Mouse (Mus musculus) C2C12 (cell line): ENCODE results near the gene Clcf1. TPM values are rescaled to one million over a fixed set of nuclear protein-coding genes. Genes with fewer than 3 reads are reported as not detected.

Experiments
- H3K27me3 ChIP-seq: one replicate; pipeline ENCODE4 v1.6.1; 2011; ENCODE audit not compliant: control insufficient read depth, insufficient read depth, insufficient read length
- H3K36me3 ChIP-seq: one replicate; pipeline ENCODE4 v1.6.1; 2011; ENCODE audit not compliant: control insufficient read depth, insufficient read depth
- H3K4me3 ChIP-seq: one replicate; pipeline ENCODE4 v1.5.1; 2011; ENCODE audit warnings: mild to moderate bottlenecking, control low read depth; ENCODE audit not compliant: poor library complexity, insufficient read depth, severe bottlenecking
- H3K79me2 ChIP-seq: one replicate; pipeline ENCODE4 v1.6.1; 2011; ENCODE audit not compliant: control insufficient read depth, insufficient read depth
- H3K79me3 ChIP-seq: one replicate; pipeline ENCODE4 v1.6.1; 2011; ENCODE audit warnings: low read depth, control low read depth
- H3ac ChIP-seq: one replicate; pipeline ENCODE3; 2011; ENCODE audit warnings: low read depth; ENCODE audit not compliant: control insufficient read depth, insufficient read length
- CEBPB ChIP-seq: IDR thresholded peaks from one replicate; pipeline ENCODE4 v1.6.1; 2011; ENCODE audit warnings: low read depth, mild to moderate bottlenecking, control low read depth, moderate library complexity
- CTCF ChIP-seq: IDR thresholded peaks from one replicate; pipeline ENCODE4 v1.5.1; 2011; ENCODE audit not compliant: control insufficient read depth, insufficient read depth, insufficient read length
- FOSL1 ChIP-seq: IDR thresholded peaks from one replicate; pipeline ENCODE4 v1.8.0; 2011; ENCODE audit warnings: mild to moderate bottlenecking, low read length; ENCODE audit not compliant: poor library complexity, insufficient read depth, severe bottlenecking
- MAX ChIP-seq: IDR thresholded peaks from one replicate; pipeline ENCODE4 v1.6.1; 2011; ENCODE audit warnings: mild to moderate bottlenecking, control low read depth
- MYOD1 ChIP-seq: IDR thresholded peaks from one replicate; pipeline ENCODE4 v1.6.1; 2011; ENCODE audit warnings: low read depth; ENCODE audit not compliant: control insufficient read depth, insufficient read length
- MYOG ChIP-seq: IDR thresholded peaks from one replicate; pipeline ENCODE4 v1.6.1; 2011; ENCODE audit not compliant: control insufficient read depth, insufficient read length; ENCODE audit errors: extremely low read depth
- USF1 ChIP-seq: IDR thresholded peaks from one replicate; pipeline ENCODE4 v1.6.1; 2011; ENCODE audit warnings: low read depth, mild to moderate bottlenecking, control low read depth, moderate library complexity
- long read RNA-seq, 2 experiments: library from polyadenylated mRNA; unstranded; transcript quantifications; one replicate each; pipeline ENCODE4 v2.0.0; 2019 to 2020
- polyA plus RNA-seq: library from polyadenylated mRNA; unstranded; fragments of >200 nt; fragmentation: generic; extraction: Trizol; gene quantifications from one replicate; pipeline ENCODE4 v1.2.1, GENCODE M21; 2012; ENCODE audit warnings: missing spikeins

Gene Clcf1
- 24.8 TPM for polyA plus RNA-seq
- long read RNA-seq, experiment 1, transcript Clcf1-201 (3 exons, 1,847 nt), result major isoform, 11 of 12 reads
- long read RNA-seq, experiment 1, partial matches to known transcripts, result 0 of 12 reads
- long read RNA-seq, experiment 1, other reads (novel, unspliced or antisense), result 0 of 12 reads
- long read RNA-seq, experiment 2, transcript Clcf1-201 (3 exons, 1,847 nt), result major isoform, 312 of 334 reads
- long read RNA-seq, experiment 2, partial matches to known transcripts, result 4 of 334 reads
- long read RNA-seq, experiment 2, other reads (novel, unspliced or antisense), result 13 of 334 reads

- Histone ChIP-seq H3K79me3 (peaks cover 37% of the 10 kb centered on the region), H3K79me2 (peaks cover 56% of the 10 kb centered on the region), H3K27me3 (no peaks in the 10 kb centered on the region), H3ac (peak within 1 kb of the TSS; percentile 100), H3K36me3 (peaks cover 17% of the 10 kb centered on the region), H3K4me3 (peak within 1 kb of the TSS; percentile 84)
- no peak for TF ChIP-seq MAX
- no peak for TF ChIP-seq USF1
- TF ChIP-seq CTCF, result no peak
- TF ChIP-seq CEBPB, result no peak
- no peak for TF ChIP-seq MYOD1
- no peak for TF ChIP-seq FOSL1
- no peak for TF ChIP-seq MYOG
Measured at GRCm38 (mm10) chr19:4214071-4214770, at the start of gene Clcf1, which contains the start of gene AC109138.7. Gene Clcf1 (plus strand): TSS chr19:4214238. Gene AC109138.7 (plus strand): TSS chr19:4214357.

GRCm38 (mm10) chr19:4164721-4165120 is 49.3 kb upstream of the Clcf1 start:
- no peak overlapping the region for H3ac ChIP-seq
- H3K79me2 ChIP-seq, result peaks cover 16% of the 10 kb centered on the region
- peaks cover 8% of the 10 kb centered on the region for H3K79me3 ChIP-seq
- H3K27me3 ChIP-seq, result no peaks in the 10 kb centered on the region
- TF ChIP-seq CEBPB (no peak), MYOD1 (no peak), FOSL1 (no peak), MYOG (no peak), USF1 (no peak), CTCF (no peak), MAX (no peak)
- H3K36me3 ChIP-seq, result peaks cover 15% of the 10 kb centered on the region
- H3K4me3 ChIP-seq, result no peak overlapping the region

GRCm38 (mm10) chr19:4166678-4167476 is 47.2 kb upstream of the Clcf1 start:
- Histone ChIP-seq H3K36me3 (peaks cover 3% of the 10 kb centered on the region), H3K4me3 (no peak overlapping the region), H3K79me3 (peaks cover 4% of the 10 kb centered on the region), H3K79me2 (peaks cover 11% of the 10 kb centered on the region), H3K27me3 (no peaks in the 10 kb centered on the region), H3ac (no peak overlapping the region)
- no peak for TF ChIP-seq CEBPB
- TF ChIP-seq FOSL1, result no peak
- TF ChIP-seq USF1, result no peak
- no peak for TF ChIP-seq MAX
- TF ChIP-seq CTCF, result no peak
- no peak for TF ChIP-seq MYOD1
- no peak for TF ChIP-seq MYOG

- Histone ChIP-seq H3K27me3 (no peaks in the 10 kb centered on the region), H3K79me3 (no peaks in the 10 kb centered on the region), H3K36me3 (no peaks in the 10 kb centered on the region), H3K4me3 (peak overlapping the region; percentile 30), H3K79me2 (no peaks in the 10 kb centered on the region), H3ac (peak overlapping the region; percentile 68)
- TF ChIP-seq USF1 (no peak), CEBPB (no peak), FOSL1 (no peak), MYOD1 (no peak), MAX (peak; percentile 85), MYOG (no peak), CTCF (peak; percentile 99)
Measured at GRCm38 (mm10) chr19:4169378-4169784, 44.7 kb upstream of the Clcf1 start.

GRCm38 (mm10) chr19:4169810-4170209 is 44.2 kb upstream of the Clcf1 start:
- H3K79me2 ChIP-seq, result no peaks in the 10 kb centered on the region
- H3ac ChIP-seq, result peak overlapping the region; percentile 68
- TF ChIP-seq MAX (no peak), CTCF (no peak)
- no peaks in the 10 kb centered on the region for H3K27me3 ChIP-seq
- no peaks in the 10 kb centered on the region for H3K79me3 ChIP-seq
- peak overlapping the region; percentile 30 for H3K4me3 ChIP-seq
- H3K36me3 ChIP-seq, result no peaks in the 10 kb centered on the region
